Mouse (Mus musculus) ES-Bruce4 (cell line): ENCODE data around the gene Kif22. TPM values are rescaled to one million over a fixed set of nuclear protein-coding genes. Genes with fewer than 3 reads are reported as not detected.

Experiments
- H3K27ac ChIP-seq: 2 replicates; pipeline ENCODE4 v1.5.1; 2012; ENCODE audit warnings: low read length, inconsistent platforms; ENCODE audit not compliant: insufficient read depth
- H3K27me3 ChIP-seq: 2 replicates; pipeline ENCODE4 v1.6.1; 2012; ENCODE audit warnings: mild to moderate bottlenecking, low read length, inconsistent platforms; ENCODE audit not compliant: control insufficient read depth, poor library complexity, insufficient read depth, severe bottlenecking
- H3K36me3 ChIP-seq: 2 replicates; pipeline ENCODE4 v1.6.1; 2012; ENCODE audit warnings: inconsistent platforms, mild to moderate bottlenecking, low read length, moderate library complexity; ENCODE audit not compliant: control insufficient read depth, poor library complexity, insufficient read depth, severe bottlenecking
- H3K4me1 ChIP-seq: one replicate; pipeline ENCODE4 v1.8.1; 2011; ENCODE audit warnings: low read length; ENCODE audit not compliant: control insufficient read depth, insufficient read depth
- H3K4me3 ChIP-seq: 2 replicates; pipeline ENCODE4 v1.5.1; 2011; ENCODE audit warnings: low read depth, mild to moderate bottlenecking, low read length
- H3K9ac ChIP-seq: 2 replicates; pipeline ENCODE4 v1.6.1; 2012; ENCODE audit warnings: low read depth, mild to moderate bottlenecking, inconsistent platforms; ENCODE audit not compliant: poor library complexity, severe bottlenecking
- H3K9me3 ChIP-seq: replicated peaks from 2 replicates; pipeline ENCODE4 v1.6.1; 2012; ENCODE audit warnings: mild to moderate bottlenecking, low read length, inconsistent platforms; ENCODE audit not compliant: control insufficient read depth, poor library complexity, insufficient read depth, severe bottlenecking
- CTCF ChIP-seq: IDR thresholded peaks from one replicate; pipeline ENCODE4 v1.8.1; 2011; ENCODE audit warnings: low read depth, low read length
- EP300 ChIP-seq: IDR thresholded peaks from 2 replicates; pipeline ENCODE4 v1.6.1; 2011; ENCODE audit warnings: low read depth, low read length; ENCODE audit not compliant: insufficient read depth
- POLR2A ChIP-seq: IDR thresholded peaks from one replicate; pipeline ENCODE4 v1.8.1; 2011; ENCODE audit warnings: low read length; ENCODE audit not compliant: insufficient read depth
- polyA plus RNA-seq: library from polyadenylated mRNA; stranded (reverse); fragments of >200 nt; gene quantifications from 2 replicates; pipeline ENCODE4 v1.2.4, GENCODE M21; 2011; ENCODE audit warnings: low read depth; ENCODE audit not compliant: missing spikeins, insufficient read depth, insufficient read length

Kif22 gene
- polyA plus RNA-seq, 1 experiment, result 106 TPM

- Histone ChIP-seq H3K4me3 (peak within 1 kb of the TSS; percentile 88), H3K36me3 (peaks cover 58% of the 10 kb centered on the region), H3K4me1 (no peaks in the 10 kb centered on the region), H3K9ac (peak within 1 kb of the TSS; percentile 92), H3K27ac (peak within 1 kb of the TSS; percentile 85), H3K27me3 (no peaks in the 10 kb centered on the region), H3K9me3 (no peaks in the 10 kb centered on the region)
- TF ChIP-seq CTCF (no peak), EP300 (peak; percentile 77), POLR2A (no peak)
Measured at GRCm38 (mm10) chr7:127026984-127027726, 15.1 kb downstream of the Kif22 start, which contains the start of gene Maz. TSS of gene Maz (minus strand) at chr7:127027037.

- Histone ChIP-seq H3K9ac (peak overlapping the region; percentile 92), H3K4me3 (peak overlapping the region; percentile 73), H3K27me3 (no peaks in the 10 kb centered on the region), H3K4me1 (no peaks in the 10 kb centered on the region), H3K27ac (no peak overlapping the region), H3K9me3 (no peaks in the 10 kb centered on the region), H3K36me3 (peaks cover 54% of the 10 kb centered on the region)
- TF ChIP-seq POLR2A (no peak), CTCF (no peak), EP300 (no peak)
Measured at GRCm38 (mm10) chr7:127026616-127026983, 15.7 kb downstream of the Kif22 start.

GRCm38 (mm10) chr7:127026161-127026600 is 16.1 kb downstream of the Kif22 start:
- Histone ChIP-seq H3K27ac (peak overlapping the region; percentile 85), H3K36me3 (peaks cover 54% of the 10 kb centered on the region), H3K4me1 (no peaks in the 10 kb centered on the region), H3K27me3 (no peaks in the 10 kb centered on the region), H3K9ac (peak overlapping the region; percentile 92), H3K9me3 (no peaks in the 10 kb centered on the region), H3K4me3 (peak overlapping the region; percentile 73)
- TF ChIP-seq EP300 (no peak), CTCF (no peak)

GRCm38 (mm10) chr7:127025556-127026160 is 16.6 kb downstream of the Kif22 start:
- peak overlapping the region; percentile 92 for H3K9ac ChIP-seq
- H3K27ac ChIP-seq, result peak overlapping the region; percentile 8; the same call in 1 of the 2 replicates
- H3K4me3 ChIP-seq, result peak overlapping the region; percentile 73
- H3K36me3 ChIP-seq, result peaks cover 49% of the 10 kb centered on the region
- H3K27me3 ChIP-seq, result no peaks in the 10 kb centered on the region
- H3K9me3 ChIP-seq, result no peaks in the 10 kb centered on the region
- TF ChIP-seq POLR2A, result no peak
- no peak for TF ChIP-seq EP300
- TF ChIP-seq CTCF, result no peak
- H3K4me1 ChIP-seq, result no peaks in the 10 kb centered on the region

GRCm38 (mm10) chr7:127024755-127025555 is 17.3 kb downstream of the Kif22 start:
- Histone ChIP-seq H3K4me1 (no peaks in the 10 kb centered on the region), H3K4me3 (peak overlapping the region; percentile 73), H3K27ac (peak overlapping the region; percentile 8), H3K36me3 (peaks cover 42% of the 10 kb centered on the region), H3K9ac (peak overlapping the region; percentile 92), H3K9me3 (no peaks in the 10 kb centered on the region), H3K27me3 (no peaks in the 10 kb centered on the region)
- TF ChIP-seq POLR2A (peak; percentile 62), CTCF (no peak), EP300 (no peak)
